Mouse (Mus musculus) hindbrain, embryonic 12.5 days (tissue): Measurements from ENCODE around the gene Cyba. TPM values are rescaled to one million over a fixed set of nuclear protein-coding genes. Genes with fewer than 3 reads are reported as not detected.

Experiments
- ATAC-seq: fragments of 200-750 bp; cut with Nextera tagmentation; 2 replicates; pipeline ENCODE4 v1.8.0; 2017; ENCODE audit warnings: moderate TSS enrichment; ENCODE audit not compliant: low FRiP score
- H3K27ac ChIP-seq: fragments of 300-500 bp; sonication (generic); 2 replicates; pipeline ENCODE4 v1.5.1; 2016; ENCODE audit warnings: mild to moderate bottlenecking
- H3K27me3 ChIP-seq: fragments of 300-500 bp; sonication (generic); 2 replicates; pipeline ENCODE4 v1.6.1; 2016; ENCODE audit warnings: mild to moderate bottlenecking
- H3K36me3 ChIP-seq: fragments of 300-500 bp; sonication (generic); 2 replicates; pipeline ENCODE4 v1.6.1; 2016; ENCODE audit warnings: mild to moderate bottlenecking
- H3K4me1 ChIP-seq: fragments of 300-500 bp; sonication (generic); 2 replicates; pipeline ENCODE4 v1.6.1; 2016
- H3K4me2 ChIP-seq: fragments of 300-500 bp; sonication (generic); replicated peaks from 2 replicates; pipeline ENCODE4 v1.6.1; 2016; ENCODE audit warnings: mild to moderate bottlenecking
- H3K4me3 ChIP-seq: fragments of 300-500 bp; sonication (generic); 2 replicates; pipeline ENCODE4 v1.5.1; 2016; ENCODE audit warnings: mild to moderate bottlenecking
- H3K9ac ChIP-seq: fragments of 300-500 bp; sonication (generic); 2 replicates; pipeline ENCODE4 v1.6.1; 2016; ENCODE audit warnings: mild to moderate bottlenecking, moderate library complexity
- H3K9me3 ChIP-seq: fragments of 300-500 bp; sonication (generic); replicated peaks from 2 replicates; pipeline ENCODE4 v1.6.1; 2016; ENCODE audit warnings: mild to moderate bottlenecking
- WGBS: fragments of 180-500 bp; shearing (Covaris S2); methylation state at CpG from one replicate; pipeline ENCODE4 v1.1.7; 2016; 5-methylcytosine and 5-hydroxymethylcytosine counted together
- polyA plus RNA-seq: library from polyadenylated mRNA; unstranded; fragments of >200 nt; fragmentation: Nextera tagmentation; extraction: Ambion mirVana; gene quantifications from 2 replicates; pipeline ENCODE4 v1.2.1, GENCODE M21; 2016

The Cyba gene
- polyA plus RNA-seq, 1 experiment from 2014 or later: 62.1 TPM

DNA sequence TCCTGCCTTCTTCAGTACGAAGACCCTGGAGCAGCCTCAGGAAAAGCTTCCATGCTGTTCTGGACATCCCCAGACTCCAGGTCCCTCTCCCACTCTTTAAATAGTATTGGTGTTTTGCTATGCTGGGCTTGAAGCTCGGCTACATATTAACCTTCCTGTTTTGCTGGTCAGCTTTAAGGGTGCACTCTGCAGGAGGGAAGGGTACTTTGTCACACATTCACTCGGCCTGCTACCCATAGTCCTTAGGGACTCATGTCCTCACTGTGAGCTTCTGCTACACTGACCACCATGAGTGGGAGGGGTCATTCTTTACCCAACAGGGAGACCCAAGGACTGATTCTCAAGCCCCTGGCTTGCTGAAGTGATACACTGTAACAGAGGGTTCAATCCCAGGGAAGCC is 2.1 kb downstream of the Cyba start:
- Histone ChIP-seq H3K27ac (no peak overlapping the region), H3K4me2 (no peak overlapping the region), H3K27me3 (no peaks in the 10 kb centered on the region), H3K9ac (no peak overlapping the region), H3K4me3 (no peak overlapping the region), H3K4me1 (peaks cover 15% of the 10 kb centered on the region), H3K36me3 (peaks cover 19% of the 10 kb centered on the region), H3K9me3 (0 out of 2 replicates have a peak, but pooled peaks cover 4% of the 10 kb centered on the region)
- ATAC-seq: no peak
- WGBS: 71% methylated on average over 3 of the region's 3 CpGs

DNA sequence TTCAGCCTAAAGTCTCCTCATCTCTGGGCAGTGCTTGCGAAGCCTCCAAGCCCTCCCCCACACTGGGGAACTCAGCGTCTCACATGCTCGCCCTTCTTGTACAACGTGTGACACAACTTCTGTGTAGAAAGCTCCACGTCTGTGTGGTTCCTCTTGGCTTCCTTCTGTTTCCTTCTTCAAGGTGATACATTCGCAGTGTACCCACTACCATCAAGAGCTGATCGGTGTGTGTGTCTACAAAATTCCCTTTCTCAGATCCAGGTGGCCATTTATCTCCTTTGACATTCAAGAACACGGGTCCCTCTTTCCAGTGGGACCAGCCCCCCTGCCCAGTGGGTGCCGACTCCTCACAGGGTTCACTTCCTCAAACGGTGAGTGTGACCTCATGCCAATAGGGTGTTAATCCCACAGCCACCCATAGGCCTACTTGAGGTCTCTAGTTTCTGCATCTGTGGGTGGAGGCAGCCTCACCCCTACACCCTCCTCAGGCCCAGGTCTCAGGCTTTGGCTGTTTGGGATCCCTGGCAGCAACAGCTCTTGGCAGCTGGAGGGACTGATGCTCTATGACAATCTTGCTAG is 2.6 kb downstream of the Cyba start:
- Histone ChIP-seq H3K9me3 (no peaks in the 10 kb centered on the region), H3K27me3 (no peaks in the 10 kb centered on the region), H3K4me1 (peaks cover 15% of the 10 kb centered on the region), H3K36me3 (peaks cover 15% of the 10 kb centered on the region), H3K4me3 (no peak overlapping the region), H3K4me2 (no peak overlapping the region), H3K9ac (no peak overlapping the region), H3K27ac (no peak overlapping the region)
- 82% methylated on average over 10 of the region's 10 CpGs for WGBS
- no peak for ATAC-seq

DNA sequence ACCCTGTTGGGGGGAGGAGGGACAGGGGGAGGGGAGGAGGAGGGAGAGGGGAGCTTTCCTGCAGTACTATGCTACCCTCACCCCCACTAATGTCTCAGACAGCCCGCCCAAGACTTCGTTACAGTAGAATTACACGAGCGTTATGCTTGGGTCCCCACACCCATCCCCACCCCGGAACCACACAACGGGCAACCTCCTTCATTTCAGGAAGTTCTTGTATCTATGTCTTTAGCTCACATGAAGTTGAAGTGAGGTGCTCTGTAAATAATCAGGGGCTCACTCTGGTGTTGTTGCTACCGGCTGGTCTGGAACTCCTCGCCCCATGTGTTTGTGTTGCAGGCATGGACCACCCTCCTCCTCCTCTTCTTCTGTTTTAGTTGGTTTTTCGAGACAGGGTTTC is 4.6 kb downstream of the Cyba start:
- Histone ChIP-seq H3K4me2 (no peak overlapping the region), H3K27ac (no peak overlapping the region), H3K4me1 (peaks cover 15% of the 10 kb centered on the region), H3K4me3 (no peak overlapping the region), H3K9ac (no peak overlapping the region), H3K36me3 (no peaks in the 10 kb centered on the region), H3K27me3 (no peaks in the 10 kb centered on the region), H3K9me3 (no peaks in the 10 kb centered on the region)
- 91% methylated on average over 9 of the region's 9 CpGs for WGBS
- no peak for ATAC-seq

DNA sequence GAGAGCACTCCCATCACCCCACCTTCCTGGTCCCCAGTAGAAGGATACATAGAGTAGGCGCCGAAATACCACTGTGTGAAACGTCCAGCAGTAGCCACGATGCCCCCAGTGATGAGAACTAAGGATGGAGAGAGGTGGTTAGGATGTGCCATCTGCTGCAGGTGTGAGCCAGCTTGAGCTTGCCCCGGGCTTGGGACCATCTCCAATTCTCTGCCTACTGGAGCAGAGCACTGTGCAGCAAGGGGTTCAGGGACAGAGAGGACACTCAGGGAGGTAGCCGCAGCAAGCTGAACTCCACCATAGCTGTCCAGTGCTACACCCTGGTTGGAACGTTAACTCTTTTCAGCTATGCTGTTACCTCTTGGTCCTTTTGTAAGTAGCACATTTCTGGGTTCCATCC is 5.1 kb downstream of the Cyba start:
- Histone ChIP-seq H3K36me3 (no peaks in the 10 kb centered on the region), H3K4me1 (peaks cover 11% of the 10 kb centered on the region), H3K9me3 (no peaks in the 10 kb centered on the region), H3K9ac (no peak overlapping the region), H3K4me2 (no peak overlapping the region), H3K27me3 (no peaks in the 10 kb centered on the region), H3K27ac (no peak overlapping the region), H3K4me3 (no peak overlapping the region)
- no peak for ATAC-seq
- WGBS: 94% methylated on average over 7 of the region's 7 CpGs

DNA sequence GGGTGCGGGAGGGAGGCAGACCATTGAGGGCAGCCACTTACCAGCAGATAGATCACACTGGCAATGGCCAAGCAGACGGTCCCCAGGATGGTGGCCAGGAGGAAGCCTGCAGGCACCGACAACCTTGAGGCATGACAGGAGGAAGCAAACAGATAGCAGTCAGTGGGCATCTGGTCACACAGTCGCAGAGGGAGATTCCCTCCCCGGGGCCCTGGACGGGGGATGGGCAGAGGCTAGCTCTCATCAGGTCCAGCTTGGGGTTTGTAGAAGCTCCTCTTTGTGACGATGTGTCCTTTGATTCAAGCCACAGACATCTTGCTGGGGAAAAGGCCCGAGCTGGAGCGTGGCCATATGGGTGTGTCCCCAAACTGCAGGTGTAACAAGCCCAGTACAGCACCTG is 6.6 kb downstream of the Cyba start:
- no peaks in the 10 kb centered on the region for H3K36me3 ChIP-seq
- ATAC-seq: no peak
- H3K9ac ChIP-seq: no peak overlapping the region
- H3K27ac ChIP-seq: no peak overlapping the region
- H3K4me3 ChIP-seq: no peak overlapping the region
- H3K4me2 ChIP-seq: no peak overlapping the region
- 75% methylated on average over 9 of the region's 9 CpGs for WGBS
- no peaks in the 10 kb centered on the region for H3K9me3 ChIP-seq
- no peaks in the 10 kb centered on the region for H3K4me1 ChIP-seq
- H3K27me3 ChIP-seq: no peaks in the 10 kb centered on the region

DNA sequence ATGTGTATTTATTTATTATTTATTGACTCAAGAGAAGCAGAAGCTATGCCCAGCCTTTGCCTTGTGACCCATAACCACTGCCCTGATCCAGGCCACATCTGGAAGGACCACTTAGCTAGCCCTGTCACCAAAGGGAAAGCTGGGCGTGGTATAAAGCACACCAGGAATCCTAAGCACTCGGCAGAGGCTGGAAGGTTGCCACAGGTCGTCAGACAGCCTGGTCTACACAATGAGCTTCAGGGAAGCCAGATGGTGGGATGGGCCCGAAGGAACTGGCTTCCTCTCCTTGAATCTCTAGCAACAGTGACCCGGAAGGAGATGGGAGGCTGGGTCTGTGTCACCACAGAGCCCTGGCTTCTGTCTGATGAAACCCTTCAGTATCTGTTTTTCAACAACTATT is 9.1 kb downstream of the Cyba start:
- ATAC-seq: no peak
- Histone ChIP-seq H3K4me1 (no peaks in the 10 kb centered on the region), H3K4me2 (no peak overlapping the region), H3K27me3 (no peaks in the 10 kb centered on the region), H3K9ac (no peak overlapping the region), H3K27ac (no peak overlapping the region), H3K4me3 (no peak overlapping the region), H3K9me3 (no peaks in the 10 kb centered on the region), H3K36me3 (peaks cover 9% of the 10 kb centered on the region)
- WGBS: 60% methylated on average over 5 of the region's 5 CpGs

DNA sequence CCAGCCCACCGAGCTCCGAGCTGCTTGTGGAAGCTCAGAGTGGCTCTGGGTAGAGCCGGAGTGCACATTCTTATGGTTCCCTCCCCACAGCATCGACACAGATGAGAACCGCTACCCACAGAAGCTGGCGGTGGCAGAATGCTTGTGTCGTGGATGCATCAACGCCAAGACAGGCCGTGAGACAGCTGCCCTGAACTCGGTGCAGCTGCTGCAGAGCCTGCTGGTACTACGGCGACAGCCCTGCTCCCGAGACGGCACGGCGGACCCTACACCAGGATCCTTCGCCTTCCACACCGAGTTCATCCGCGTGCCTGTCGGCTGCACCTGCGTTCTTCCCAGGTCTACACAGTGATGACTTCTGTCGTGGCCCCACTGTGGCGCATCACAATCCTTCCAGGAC is 9.5 kb downstream of the Cyba start:
- Histone ChIP-seq H3K27ac (no peak overlapping the region), H3K9ac (no peak overlapping the region), H3K9me3 (no peaks in the 10 kb centered on the region), H3K4me2 (no peak overlapping the region), H3K27me3 (no peaks in the 10 kb centered on the region), H3K4me1 (no peaks in the 10 kb centered on the region), H3K36me3 (peaks cover 14% of the 10 kb centered on the region), H3K4me3 (no peak overlapping the region)
- ATAC-seq: no peak
- WGBS: 84% methylated on average over 24 of the region's 24 CpGs

DNA sequence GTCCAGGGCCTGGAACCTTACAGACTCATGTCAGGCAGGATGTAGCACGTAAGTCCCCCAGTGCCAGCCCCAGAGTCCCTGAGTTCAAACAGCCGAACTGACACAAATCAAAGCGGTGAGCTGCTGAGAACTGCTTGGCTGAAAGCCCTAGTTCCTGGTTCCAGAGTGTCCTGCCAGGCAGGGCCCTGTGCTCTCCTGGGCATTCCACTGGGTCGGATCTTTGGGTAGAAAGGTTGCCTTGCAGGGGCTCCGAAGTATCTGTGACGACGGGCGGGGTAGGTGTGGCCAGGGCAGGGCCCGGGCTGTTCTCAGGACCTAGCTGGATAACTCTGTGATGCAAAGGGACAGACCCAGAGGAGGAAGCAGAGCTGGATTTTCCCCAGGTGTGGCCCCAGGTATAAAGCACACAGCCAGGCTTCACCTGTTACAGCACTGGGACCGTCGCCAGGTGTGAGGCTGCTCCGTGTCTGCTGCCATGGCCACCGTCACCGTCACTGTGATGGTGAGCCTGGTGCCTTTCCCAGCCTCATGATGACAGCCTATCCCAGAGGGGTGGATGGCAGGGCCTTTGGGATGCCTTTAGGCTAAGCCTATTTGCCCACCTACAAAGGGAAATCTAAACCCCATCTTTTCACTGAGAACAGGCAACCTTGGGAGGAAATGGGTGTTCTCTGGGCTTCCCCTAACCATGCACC is 11.2 kb downstream of the Cyba start, which contains the start of gene Il17c:
TSS of gene Il17c (plus strand) at position 645 of the 695 bp plus-strand sequence.
- H3K9me3 ChIP-seq: no peaks in the 10 kb centered on the region
- H3K27me3 ChIP-seq: no peaks in the 10 kb centered on the region
- no peak within 1 kb of the TSS for H3K4me2 ChIP-seq
- H3K27ac ChIP-seq: no peak within 1 kb of the TSS
- ATAC-seq: no peak
- 85% methylated on average over 14 of the region's 14 CpGs for WGBS
- H3K4me1 ChIP-seq: no peaks in the 10 kb centered on the region
- no peak within 1 kb of the TSS for H3K4me3 ChIP-seq
- H3K36me3 ChIP-seq: peaks cover 29% of the 10 kb centered on the region
- H3K9ac ChIP-seq: no peak within 1 kb of the TSS

DNA sequence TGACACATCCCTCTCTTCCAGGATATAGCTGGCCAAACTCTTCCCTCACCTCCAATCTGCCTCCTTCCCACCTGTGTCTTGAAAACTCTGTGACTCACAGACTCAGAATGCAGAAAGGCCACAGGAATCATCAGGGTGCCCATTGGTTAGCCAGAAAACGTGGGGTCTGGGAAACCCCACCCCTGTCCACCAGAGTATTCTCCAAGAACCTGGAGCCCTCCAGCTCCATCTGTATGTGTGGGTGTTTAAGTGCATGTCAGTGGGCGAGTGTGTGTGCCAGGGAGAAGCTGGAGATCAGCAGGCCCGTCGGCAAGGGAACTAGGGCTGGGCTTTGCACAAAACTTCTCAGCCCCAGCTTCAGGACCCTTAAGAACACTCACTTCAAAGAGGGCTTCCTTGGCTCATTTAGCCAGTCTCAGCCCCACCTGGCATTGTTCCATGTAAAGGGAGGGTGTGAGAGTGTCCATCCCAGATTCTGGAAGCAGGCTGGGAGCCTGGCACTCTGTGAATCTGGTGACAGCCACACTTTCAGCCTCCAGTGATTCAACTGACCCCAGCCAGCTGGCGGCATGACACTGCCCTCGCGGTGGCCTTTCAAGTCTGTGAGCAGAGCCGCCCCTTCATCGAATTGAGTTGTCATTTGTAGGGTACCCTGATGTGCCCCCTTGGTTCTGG is 12.7 kb downstream of the Cyba start:
- no peaks in the 10 kb centered on the region for H3K4me1 ChIP-seq
- WGBS: 63% methylated on average over 9 of the region's 9 CpGs
- H3K9ac ChIP-seq: no peak overlapping the region
- H3K4me2 ChIP-seq: no peak overlapping the region
- peaks cover 44% of the 10 kb centered on the region for H3K36me3 ChIP-seq
- H3K4me3 ChIP-seq: no peak overlapping the region
- no peaks in the 10 kb centered on the region for H3K27me3 ChIP-seq
- no peaks in the 10 kb centered on the region for H3K9me3 ChIP-seq
- H3K27ac ChIP-seq: no peak overlapping the region
- no peak for ATAC-seq

DNA sequence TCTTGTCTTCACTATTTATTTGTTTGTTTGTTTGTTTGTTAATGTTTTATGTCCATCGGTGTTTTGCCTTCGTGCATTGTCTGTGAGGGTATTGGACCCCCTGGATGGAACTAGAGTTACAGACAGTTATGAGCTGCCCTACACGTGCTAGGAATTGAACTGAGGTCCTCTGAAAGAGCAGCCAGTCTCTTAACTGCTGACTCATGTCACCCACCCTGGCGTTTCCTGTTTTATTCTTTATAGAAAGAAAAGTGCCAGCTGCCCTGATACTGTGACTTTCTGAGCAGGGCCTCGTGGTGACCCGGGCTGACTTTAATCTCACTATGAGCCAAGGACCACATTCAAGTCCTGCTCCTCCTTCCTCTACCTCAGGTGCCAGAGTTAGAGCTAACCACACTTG is 17.2 kb downstream of the Cyba start:
- H3K9ac ChIP-seq: no peak overlapping the region
- H3K4me1 ChIP-seq: no peaks in the 10 kb centered on the region
- no peaks in the 10 kb centered on the region for H3K27me3 ChIP-seq
- peaks cover 88% of the 10 kb centered on the region for H3K36me3 ChIP-seq
- ATAC-seq: no peak
- H3K9me3 ChIP-seq: no peaks in the 10 kb centered on the region
- no peak overlapping the region for H3K27ac ChIP-seq
- no peak overlapping the region for H3K4me2 ChIP-seq
- no peak overlapping the region for H3K4me3 ChIP-seq
- 94% methylated on average over 6 of the region's 6 CpGs for WGBS

DNA sequence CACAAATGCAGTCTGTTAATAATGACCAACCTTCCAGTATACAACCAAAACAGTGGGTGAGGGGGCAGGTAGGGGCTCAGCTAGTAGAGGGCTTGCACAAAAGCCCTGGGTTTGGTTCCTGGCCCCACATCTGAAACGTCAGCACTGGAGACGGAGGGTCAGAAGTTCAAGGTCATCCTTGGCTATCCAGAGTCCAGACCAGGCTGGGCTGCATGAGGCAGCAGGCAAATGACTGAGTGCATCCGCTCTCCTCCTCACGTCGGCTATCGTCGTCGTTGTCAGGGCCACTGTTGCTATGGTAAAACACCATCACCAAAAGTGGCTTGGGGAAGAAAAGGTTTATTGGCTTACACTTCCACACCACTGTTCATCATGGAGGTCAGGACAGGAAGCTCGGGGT is 18.4 kb downstream of the Cyba start:
- Histone ChIP-seq H3K9ac (no peak overlapping the region), H3K27me3 (no peaks in the 10 kb centered on the region), H3K4me1 (no peaks in the 10 kb centered on the region), H3K4me2 (no peak overlapping the region), H3K36me3 (peaks cover 97% of the 10 kb centered on the region), H3K4me3 (no peak overlapping the region), H3K9me3 (no peaks in the 10 kb centered on the region), H3K27ac (no peak overlapping the region)
- no peak for ATAC-seq
- 91% methylated on average over 9 of the region's 9 CpGs for WGBS

DNA sequence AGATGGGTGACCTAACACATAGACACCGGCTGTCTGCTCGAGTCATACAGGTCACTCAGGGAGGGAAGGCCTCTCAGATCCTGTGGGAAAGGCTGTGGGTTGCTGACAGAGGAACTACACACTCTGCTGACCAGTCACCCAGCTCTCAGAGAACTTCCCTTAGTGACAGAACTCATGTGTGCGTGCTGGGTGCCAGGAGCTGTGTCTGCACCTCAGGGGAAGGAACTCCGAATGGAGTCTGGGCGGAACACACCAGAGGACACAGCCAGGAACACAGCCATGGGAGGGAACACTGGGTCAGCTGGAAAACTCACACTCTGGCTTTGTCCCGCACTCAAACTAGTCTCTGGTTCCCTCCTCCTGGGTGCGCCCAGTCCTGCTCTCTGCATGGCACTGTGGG is 25.1 kb downstream of the Cyba start:
- WGBS: 93% methylated on average over 7 of the region's 7 CpGs
- no peaks in the 10 kb centered on the region for H3K4me1 ChIP-seq
- H3K27me3 ChIP-seq: no peaks in the 10 kb centered on the region
- H3K9me3 ChIP-seq: no peaks in the 10 kb centered on the region
- ATAC-seq: no peak
- no peak overlapping the region for H3K4me2 ChIP-seq
- H3K4me3 ChIP-seq: no peak overlapping the region
- no peak overlapping the region for H3K27ac ChIP-seq
- H3K9ac ChIP-seq: no peak overlapping the region
- H3K36me3 ChIP-seq: peaks cover 97% of the 10 kb centered on the region
